Mouse (Mus musculus) heart, postnatal 4 days (tissue): ENCODE data around the gene Parvb. TPM values are rescaled to one million over a fixed set of nuclear protein-coding genes. Genes with fewer than 3 reads are reported as not detected.

Source experiments
- DNase-seq: peaks from one replicate; pipeline ENCODE4 v3.0.0; 2021
- total RNA-seq, 2 experiments: library from RNA; stranded (reverse); gene quantifications; 2 replicates each; pipeline ENCODE4 v1.2.3; 2021

The Parvb gene
- 100 to 1,000 TPM; 172 to 177 TPM for total RNA-seq

DNA sequence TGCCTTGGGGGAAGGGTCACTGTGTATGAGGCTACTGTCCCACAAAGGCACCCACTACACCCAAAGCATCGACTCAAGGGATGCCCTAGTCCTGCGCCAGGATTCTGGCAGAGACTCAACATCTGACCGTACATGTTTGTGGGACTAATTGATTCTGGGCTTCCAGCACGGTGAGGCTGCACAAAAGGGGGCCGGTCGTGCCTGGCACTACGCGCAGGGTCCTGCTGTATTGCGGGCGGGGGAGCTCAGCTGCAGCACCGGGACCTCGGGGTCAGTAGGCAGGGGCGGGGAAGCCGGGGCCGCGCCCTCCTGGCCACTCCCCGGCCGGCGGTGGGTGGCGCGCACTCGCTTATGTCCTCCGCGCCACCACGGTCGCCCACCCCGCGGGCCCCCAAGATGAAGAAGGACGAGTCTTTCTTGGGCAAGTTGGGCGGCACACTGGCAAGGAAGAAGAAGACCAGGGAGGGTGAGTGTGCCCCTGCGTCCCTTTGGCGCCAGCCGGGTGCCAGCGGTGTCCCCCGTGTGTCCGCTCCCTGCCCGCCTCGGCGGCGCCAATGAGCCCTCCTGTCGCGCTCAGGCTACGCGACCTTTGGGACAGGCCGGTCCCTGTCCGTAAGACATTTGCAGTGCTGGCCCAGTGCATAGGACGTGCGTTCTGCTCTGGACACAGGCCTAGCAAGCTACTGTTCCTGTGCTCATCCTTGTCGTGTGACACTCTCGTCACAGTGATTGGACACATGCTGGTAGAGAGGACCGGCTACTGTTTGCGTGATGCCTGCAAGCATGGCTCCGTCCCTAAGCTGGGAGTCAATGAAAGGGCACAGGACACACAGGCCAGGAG is at the start of gene Parvb:
Parvb (plus strand) TSS at position 323 of the 841 bp plus-strand sequence.
- peak; percentile 70 for DNase-seq

DNA sequence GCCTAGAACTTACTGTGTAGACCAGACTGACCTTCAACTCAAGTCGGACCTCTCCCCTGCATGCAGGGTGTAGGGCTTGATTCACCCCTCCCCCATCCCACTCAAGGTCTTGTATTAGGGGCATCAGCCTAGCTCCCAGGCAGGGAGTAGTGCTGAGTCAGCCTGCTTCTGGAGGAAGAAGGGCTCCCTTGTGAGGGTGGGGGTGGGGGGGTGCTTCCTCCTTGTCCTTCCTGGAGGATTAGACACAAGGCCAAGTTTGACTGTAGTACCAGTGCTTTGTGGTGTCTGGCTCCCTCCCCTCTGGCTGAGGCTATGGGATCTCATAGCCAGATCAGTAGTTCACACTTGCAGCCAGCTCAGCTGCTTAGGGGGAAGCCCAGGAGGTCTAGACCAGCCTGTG is 47.9 kb upstream of the Parvb start:
- no peak for DNase-seq

GRCm38 (mm10) chr15:84186196-84186595 is 45.6 kb upstream of the Parvb start:
- no peak for DNase-seq

DNA sequence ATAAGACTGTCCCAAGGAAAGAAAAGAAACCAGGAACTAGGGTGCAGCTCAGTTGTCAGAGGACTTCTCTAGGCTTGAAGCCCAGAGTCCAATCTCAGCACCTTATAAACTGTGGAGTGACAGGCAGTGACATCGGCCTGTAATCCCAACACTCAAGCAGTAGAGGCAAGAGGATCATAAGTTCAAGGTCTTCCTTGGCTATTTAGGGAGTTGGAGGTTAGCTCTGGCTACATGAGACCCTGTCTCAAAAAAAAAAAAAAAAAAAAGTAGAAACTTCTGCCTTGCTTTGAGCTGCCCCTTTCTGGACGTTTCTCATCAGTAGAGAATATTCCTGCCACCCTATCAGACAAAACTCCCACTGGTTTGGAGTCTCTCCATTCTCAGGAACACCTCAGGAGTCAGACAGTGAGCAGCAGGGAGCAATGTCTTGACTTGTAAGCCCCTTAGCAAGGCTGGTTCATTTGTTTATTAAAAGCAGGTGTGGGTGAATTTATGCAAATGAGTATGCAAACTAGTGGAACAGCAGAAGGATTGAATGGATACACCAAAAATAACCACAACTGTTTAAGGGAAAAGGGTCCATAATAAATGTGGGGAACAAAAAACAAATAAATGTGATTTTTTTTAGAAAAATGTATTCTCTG is 42.8 kb upstream of the Parvb start:
- no peak for DNase-seq

DNA sequence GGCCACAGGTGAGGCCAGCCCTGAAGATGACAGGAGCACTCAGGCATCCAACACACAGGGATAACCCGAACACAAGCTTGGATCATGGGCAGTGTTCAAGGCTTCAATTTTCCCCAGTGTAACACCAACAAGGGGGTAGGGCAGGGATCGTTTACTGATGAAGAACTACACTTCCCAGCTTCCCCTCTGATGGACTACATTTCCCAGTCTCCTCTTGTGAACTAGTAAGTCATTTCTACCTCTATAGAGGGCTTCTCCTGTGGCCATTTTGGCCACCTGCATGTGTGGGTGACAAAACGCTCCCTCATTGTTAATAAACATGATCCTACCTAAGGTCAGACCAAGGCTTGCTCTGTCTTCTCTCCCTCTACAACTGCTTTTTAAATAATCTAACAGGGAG is 42.0 kb upstream of the Parvb start:
- DNase-seq, result no peak

GRCm38 (mm10) chr15:84191724-84192057 is 40.2 kb upstream of the Parvb start:
- DNase-seq, result no peak

GRCm38 (mm10) chr15:84192058-84192791 is 39.6 kb upstream of the Parvb start, which contains the start of gene Samm50:
Gene Samm50, plus strand, starts transcription at chr15:84192241.
- peak; percentile 91 for DNase-seq

DNA sequence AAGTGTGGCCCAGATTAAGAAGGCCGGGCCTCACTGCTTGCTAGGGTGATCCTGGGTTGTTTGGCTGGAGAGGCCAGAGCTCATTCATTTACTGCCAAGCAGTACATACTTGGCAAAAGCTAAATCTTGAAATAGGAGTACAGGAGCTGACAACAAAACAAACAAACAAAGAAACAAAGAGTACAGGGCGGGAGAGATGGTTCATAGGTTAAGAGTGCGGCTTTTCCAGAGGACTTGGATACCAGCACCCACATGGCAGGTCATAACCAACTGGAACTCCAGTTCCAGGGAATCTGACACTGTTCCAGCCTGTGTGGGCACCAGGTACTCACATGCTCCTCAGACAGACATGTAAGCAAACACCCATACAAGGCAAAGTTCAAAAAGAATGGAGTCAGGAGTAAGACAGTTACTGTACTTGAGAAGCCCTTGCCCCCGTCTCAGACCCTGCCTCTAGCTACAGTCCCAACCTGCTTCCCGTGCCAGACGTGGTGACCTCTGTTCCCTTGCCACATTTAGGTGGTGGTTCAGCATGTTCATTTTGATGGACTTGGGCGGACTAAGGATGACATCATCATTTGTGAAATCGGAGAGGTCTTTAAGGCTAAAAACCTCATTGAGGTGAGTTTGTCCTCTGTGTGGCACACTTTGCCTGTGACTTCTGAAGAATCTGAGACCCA is 35.2 kb upstream of the Parvb start:
- DNase-seq, result no peak

DNA sequence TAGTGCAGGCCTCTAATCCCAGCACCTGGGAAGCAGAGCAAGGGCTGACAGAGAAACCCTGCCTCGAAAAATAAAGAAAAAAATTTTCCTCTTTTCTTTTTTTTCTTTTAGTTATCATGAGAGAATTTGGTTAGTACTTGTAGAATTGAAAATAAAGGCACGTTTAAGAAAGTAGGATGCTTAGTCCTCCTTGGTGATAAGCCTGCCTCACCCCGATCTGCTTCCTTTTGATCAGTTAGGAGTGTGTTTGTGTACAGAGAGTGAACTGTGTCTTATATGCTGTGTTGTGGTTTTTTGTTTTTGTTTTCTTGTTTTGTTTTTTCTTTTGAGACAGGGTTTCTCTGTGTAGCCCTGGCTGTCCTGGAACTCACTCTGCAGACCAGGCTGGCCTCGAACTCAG is 24.5 kb upstream of the Parvb start:
- no peak for DNase-seq

DNA sequence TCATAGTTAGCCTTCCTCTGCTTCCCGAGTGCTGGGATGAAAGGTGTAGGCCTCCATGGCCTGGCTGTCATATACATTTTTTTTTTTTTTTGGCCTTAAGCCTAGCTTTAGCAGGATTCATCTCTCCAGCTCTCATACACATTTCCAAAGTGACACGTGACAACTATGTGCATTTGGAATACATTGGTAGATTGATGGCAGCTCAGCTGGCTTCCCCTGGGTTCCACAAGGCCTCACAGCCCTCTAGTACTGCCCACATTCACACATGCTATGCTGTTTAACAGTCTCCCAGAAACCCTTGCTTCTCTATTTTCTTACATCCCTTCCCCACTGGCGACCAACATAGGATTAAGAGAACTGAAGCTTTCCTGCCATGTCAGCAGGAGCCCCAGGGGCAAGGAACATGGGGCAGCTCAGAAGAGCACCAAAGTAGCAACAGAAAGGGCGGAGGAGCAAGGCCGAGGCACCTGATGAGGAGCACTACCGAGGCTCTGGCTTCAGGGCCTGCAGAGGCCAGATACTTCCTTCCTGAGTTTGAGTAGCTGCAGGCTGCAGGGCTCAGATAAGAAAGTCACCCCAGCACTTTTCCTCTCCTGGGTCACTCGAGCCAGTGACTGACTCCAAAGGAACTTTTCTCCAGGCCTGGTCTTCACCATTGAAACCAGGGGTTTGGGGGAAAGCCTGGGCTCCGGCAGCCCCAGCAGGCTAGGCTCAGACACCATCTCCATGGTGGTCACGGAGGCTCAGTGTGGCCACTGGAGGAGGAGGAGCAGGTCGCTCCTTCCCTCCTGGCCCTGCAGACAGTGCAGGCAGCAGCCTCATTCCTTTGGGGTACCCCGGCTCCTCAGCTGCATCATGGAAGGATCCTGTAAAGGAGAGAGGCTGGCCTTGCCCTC is 22.1 kb upstream of the Parvb start:
- no peak for DNase-seq

DNA sequence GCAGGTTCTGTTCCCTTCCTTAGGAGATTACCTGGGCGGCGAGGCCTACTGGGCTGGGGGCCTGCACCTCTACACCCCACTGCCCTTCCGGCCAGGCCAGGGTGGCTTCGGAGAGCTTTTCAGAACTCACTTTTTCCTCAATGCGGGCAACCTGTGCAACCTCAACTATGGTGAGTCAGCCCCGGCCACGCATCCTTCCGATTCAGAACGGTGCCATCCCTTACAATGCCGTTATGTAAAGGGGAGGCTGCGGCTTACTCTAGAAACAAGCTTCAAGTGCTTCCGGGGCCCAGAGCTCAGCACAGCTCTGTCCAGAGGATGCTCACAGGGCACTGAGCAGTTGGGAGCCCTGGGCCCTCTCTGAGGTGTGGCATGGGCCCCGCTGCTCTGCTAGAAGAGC is 21.4 kb upstream of the Parvb start:
- DNase-seq, result no peak

DNA sequence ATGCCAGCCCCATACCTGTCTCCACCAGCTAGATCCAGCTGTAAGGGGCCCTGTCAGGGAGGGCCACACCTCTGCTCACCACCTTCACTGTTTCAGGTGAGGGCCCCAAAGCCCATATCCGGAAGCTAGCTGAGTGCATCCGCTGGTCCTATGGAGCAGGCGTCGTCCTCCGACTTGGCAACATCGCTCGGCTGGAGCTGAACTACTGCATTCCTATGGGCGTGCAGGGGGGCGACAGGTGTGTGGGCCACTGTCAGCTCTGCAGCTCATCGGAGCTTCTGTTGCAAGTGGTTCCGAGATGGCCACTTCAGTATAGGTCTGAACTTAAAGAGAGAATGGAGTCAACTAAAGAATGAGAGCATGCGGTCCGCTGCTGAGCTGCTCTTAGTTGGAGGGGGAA is 20.9 kb upstream of the Parvb start:
- DNase-seq, result no peak

GRCm38 (mm10) chr15:84211564-84211963 is 20.3 kb upstream of the Parvb start:
- DNase-seq, result no peak

GRCm38 (mm10) chr15:84212031-84212755 is 19.6 kb upstream of the Parvb start:
- peak; percentile 94 for DNase-seq

DNA sequence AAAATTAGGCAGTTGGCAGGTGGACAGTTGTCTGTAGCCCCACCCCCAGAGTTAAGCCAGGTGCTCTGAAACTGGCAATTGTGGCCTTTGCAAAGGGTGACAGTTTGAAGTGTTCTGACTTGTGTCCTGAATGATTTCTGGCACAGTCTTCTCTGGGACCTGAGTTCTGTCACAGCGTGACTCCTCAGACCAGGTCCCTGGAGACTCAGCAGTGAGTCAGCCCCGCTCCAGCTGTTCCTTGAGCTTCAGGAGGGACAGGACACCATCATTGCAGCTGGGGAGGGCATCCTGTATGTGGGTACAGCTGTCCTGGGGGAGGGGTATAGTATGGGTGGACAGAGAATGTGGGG is 19.1 kb upstream of the Parvb start:
- peak; percentile 71 for DNase-seq

DNA sequence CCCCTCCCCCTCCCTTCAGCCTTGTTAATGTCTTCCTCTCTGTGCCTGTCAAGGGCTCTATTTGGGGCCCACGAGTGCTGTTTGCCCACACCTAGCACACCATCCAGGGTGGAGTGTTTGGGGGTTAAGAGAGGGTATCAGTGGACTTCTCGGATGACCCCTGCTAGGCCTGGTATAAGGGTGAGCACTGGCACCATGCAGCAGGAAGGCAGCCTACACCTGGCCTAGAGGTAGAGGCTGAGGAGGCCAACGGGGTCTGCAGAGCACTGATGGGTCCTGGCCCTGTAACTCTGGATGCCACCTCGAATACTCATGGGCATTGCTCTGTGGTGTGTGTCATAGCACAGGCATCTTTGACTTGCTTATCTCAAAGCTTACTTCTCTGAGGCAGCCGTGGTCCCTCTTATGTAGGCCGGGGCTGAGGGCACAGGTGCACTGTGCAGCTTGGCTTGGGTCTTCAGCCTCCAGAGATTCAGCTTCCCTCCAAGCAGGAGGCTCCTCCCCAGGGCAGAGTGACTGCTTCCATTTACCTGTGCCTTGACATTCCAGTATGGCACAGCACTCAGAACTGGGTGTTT is 18.6 kb upstream of the Parvb start:
- no peak for DNase-seq

DNA sequence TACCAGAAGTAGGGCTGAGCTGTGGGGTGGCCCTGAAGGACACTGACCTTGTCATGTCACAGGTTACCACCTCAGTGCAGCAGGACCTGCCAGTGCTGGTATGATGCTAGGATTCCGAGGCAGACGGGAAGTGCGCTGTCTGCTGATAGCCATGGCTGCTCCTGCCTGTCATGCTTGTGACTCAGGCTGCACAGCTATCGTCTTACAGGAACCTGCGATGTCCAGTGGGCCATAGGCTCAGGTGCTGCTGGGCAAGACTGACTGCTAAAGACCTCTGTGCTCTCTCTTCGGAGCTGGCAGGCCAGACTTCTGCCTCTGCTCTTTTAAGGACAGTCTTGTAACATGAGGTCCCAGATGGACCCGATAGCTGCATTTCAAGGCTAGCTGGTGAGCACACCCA is 17.4 kb upstream of the Parvb start:
- no peak for DNase-seq

DNA sequence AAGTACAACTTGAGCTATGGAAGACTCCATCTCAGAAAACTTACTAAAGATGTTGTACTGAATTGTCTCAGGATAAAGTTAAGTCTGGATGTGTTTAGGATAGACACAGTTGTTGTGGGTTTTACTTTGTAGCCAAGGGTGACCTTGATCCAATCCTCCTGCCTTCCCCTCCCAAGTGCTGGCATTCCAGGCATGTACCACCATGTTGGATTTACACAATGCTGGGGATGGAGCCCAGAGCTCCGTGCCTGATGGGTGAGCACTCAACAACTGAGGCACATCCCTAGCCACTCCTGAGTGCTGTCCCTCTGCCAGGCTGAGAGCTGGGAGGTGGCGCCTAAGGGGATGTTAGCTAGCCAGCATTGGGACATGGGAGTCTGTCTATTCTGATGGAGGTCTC is 16.6 kb upstream of the Parvb start:
- DNase-seq, result no peak

- DNase-seq, result no peak
Observed at GRCm38 (mm10) chr15:84216026-84216425, 15.8 kb upstream of the Parvb start.

DNA sequence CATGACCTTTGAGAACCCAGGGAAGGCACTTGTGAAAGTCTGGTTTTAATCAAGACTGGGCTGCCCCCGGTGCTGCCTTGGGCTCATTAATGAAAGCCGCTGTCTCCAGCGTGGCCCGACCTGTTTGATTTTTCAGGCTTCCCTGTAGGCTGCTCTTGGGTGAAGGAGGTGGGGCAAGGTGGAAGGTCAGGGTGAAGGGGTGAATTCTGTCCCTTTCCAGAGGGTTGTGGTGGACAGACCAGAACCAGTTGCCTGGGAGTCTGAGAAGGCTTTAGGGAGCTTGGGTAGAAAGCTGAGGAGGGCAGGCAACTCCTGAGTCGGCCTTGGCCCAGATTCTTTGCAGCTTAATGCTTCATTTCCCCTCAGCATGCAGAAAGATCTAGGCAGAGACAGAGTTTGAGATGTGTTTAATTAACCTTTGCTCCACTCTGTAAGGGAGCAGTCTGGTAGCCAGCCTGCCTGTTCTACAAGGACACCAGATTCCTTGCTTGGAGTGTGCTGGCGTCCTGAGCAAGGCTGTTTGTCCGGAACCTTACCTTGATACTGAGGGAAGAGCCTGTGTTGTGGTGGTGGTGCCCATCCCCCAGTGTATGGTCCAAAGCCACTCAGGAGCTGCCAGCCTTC is 15.3 kb upstream of the Parvb start:
- DNase-seq, result no peak
